Mouse (Mus musculus): Measurements from ENCODE around the gene Ccdc28b.

DNA sequence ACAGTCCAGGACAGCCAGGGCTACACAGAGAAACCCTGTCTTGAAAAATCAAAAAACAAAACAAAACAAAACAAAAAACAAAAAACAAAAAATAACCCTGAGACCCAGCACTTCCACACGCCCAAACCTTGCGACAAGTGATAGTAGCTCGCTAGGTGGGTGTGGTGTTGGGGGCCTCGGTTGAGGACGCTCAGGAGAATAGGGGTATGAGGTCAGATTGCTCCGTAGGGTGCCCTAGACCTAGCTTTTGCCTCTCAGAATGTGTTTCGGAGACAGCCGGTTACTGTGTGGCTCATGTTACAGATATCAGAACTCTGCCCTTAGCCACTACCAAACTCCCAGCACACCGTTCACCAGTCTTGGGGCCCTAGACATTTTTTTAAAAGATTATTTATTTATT is 38.0 kb downstream of the Ccdc28b start:
- no peak for TF ChIP-seq POLR2A (IDR thresholded peaks at IDR 0.05; ENCODE audit: extremely low read depth, insufficient read depth, low read length)
- TF ChIP-seq CTCF (IDR thresholded peaks at IDR 0.05; ENCODE audit: extremely low read depth, insufficient read depth, low read length): no peak

Data from cortical plate, adult 2 months (tissue).